Mouse (Mus musculus) adrenal gland, postnatal 4 days (tissue): ENCODE measurements around the gene Bsn. TPM values are rescaled to one million over a fixed set of nuclear protein-coding genes. Genes with fewer than 3 reads are reported as not detected.

Experiments used
- DNase-seq, 2 experiments: peaks; one replicate each; pipeline ENCODE4 v3.0.0; 2021 to 2022; ENCODE audit warnings: low spot score in 2 of 2, mixed read lengths in 2 of 2
- long read RNA-seq, 2 experiments: library from polyadenylated mRNA; stranded (forward); transcript quantifications; one replicate each; pipeline ENCODE4 v2.0.0; 2021
- total RNA-seq, 2 experiments: library from RNA; stranded (reverse); gene quantifications; 2 replicates each; pipeline ENCODE4 v1.2.3; 2021

Gene Bsn
- total RNA-seq: 1 to 10 TPM; 3.9 to 4.4 TPM
- long read RNA-seq, experiment 1, partial matches to known transcripts: 2 of 2 reads
- long read RNA-seq, experiment 1, other reads (novel, unspliced or antisense): 0 of 2 reads
- long read RNA-seq, experiment 2, partial matches to known transcripts: 1 of 1 reads
- long read RNA-seq, experiment 2, other reads (novel, unspliced or antisense): 0 of 1 reads

DNA sequence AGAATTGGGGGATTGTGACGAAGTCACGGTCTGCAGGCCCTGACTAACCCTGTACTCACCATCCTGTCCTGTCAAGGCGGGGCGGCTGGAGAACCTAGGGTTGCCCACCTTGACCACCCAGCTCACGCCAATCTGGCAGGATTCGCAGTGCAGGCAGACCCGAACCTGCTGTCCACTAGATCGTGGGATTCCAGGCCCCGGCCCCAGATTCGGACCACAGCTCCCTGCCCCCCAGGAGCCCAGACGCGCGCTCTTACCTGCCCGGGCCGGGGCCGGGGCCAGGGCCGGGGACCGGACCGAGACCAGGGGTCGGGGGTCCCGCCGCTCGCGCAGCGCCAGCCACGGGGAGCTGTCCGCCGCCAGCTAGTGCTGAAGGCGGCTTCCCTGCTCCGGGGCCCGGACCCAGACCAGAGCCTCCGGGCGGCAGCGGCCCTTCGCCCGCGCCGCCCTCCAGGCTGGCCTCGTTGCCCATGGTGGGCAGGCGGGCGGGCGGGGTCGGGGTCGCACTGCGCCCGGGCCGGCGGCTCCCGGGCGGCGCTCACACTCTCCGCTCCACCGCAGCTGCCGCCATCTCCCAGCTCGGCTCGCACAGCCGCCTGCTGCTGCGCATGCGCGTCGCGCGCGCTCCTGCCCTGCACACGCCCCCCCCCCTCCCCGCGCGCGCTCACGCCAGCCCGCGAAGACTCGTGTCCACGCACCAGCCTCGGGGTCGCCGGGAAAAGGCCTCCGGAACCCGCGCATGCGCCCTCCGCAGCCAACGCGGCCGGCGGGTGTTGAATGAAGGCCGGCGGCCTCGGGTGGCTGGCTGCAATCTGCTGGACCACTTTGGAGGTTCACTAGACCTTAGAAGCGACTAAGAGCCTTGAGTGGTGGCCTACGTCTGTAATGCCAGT, at the start of gene Bsn:
Gene Bsn, minus strand, starts transcription at position 598 of the 893 bp plus-strand sequence.
- peak; percentile 25 to 30 for DNase-seq

DNA sequence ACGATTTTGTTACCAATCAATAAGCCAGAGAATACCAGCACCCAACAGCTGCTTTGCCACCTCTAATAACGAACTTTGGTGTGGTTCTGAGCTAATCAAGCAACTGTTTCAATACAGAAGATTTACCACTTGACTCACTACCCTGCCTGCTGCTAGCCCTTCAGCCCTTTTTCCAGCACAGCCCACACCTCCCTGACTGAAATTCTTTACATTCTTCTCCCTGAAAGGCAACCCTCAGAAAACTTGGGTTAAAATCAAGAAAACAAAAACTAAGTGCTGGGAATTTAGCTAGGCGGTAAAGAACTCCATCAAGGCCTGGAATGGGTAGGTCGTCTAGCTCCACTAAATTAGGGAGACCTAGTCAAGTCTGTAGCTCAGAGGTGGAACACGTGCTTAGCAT, 49.8 kb upstream of the Bsn start:
- no peak for DNase-seq

- no peak for DNase-seq
Observed at GRCm38 (mm10) chr9:108238831-108239230, 48.6 kb upstream of the Bsn start.

DNA sequence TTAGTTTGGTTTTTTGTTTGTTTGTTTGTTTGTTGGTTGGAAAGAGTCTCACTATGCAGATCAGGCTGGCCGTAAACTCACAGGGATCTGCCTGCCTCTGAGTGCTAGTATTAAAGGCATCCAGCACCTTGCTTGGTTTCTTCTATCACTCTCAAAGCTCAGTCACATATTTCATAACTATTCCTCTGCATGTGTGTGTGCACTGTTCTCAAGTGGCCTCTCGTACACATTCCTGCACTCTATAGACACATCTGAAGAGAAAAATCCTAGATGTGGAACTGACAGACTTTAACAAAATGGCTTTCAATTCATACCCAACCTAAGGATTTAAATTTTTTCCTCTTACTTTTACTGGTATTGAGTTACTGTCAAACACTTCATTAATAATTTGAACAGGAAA, 48.2 kb upstream of the Bsn start:
- DNase-seq: no peak

DNA sequence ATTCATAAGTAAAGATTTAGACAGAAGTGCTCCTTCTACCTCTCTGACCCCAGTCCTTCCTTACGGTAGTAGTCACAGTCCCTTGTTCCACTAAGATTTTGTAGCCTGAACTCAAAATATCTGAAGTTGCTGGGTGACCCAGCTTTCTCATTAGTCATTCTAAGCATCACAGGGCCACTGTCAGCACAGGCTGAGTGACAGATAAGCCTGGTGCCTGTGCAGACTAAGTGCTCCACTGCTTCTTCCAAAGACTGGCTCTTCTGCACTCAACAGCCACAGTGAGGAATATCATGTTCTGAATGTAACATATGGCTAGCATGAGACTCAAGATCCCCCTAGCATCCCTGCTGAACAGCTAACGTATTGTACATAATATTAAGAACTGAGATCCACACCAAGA, 44.5 kb upstream of the Bsn start:
- no peak for DNase-seq

- no peak for DNase-seq
Observed at GRCm38 (mm10) chr9:108232908-108233307, 42.7 kb upstream of the Bsn start.

DNA sequence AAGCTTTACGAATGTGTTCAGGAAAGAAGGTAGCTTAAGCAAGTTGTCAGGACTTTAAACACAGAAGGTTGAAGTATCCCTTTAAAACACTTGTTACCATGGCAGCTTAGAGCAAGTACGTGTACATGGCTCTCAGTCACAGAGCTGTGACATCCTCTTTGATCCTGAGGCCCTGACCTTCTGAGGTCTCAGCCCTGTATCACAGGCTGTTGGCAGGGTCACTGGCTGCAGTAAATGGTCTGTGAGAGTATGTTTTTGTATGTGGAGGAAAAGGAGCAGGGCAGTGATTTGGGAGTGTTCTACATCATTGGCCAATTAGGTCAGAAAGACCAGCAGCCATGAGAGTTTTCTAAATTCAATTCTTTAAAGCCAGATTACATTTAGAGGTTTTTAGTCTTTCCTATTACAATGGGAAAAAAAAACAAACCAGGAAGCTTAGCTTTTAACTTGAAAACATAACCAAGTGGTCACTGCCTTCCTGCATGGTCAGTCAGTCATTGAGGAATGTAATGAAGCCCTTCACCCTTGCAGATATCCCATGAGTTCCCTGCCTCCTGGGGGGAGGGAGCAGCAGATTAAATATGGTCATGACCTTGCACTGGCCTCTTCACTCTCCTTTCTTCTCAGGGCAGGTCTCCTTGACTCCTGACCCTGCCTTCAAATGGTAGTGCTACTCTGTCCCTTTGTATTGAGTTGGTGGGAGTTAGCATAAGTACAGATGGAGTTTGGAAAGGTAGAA, 37.9 kb upstream of the Bsn start:
- DNase-seq: no peak

DNA sequence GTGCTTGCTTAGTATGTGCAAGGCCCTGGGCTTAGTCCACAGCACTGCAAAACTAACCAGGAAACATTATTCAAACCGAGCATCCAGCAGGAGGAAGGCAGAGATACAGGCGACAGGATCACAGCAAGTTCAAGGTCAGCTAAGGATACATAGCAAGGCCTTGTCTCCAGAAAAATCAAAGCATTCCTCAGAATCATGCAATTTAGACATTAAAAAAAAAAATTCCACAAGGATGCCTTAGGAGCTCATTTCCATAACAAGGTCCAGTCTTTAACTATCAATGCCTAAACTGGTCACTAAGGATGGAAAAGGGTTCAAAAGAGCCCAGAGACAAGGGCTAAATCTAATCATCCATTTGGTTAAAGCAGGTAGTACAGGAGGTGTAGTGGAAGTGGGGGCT, 35.0 kb upstream of the Bsn start:
- no peak for DNase-seq

GRCm38 (mm10) chr9:108223633-108224032, 33.4 kb upstream of the Bsn start:
- DNase-seq: no peak

DNA sequence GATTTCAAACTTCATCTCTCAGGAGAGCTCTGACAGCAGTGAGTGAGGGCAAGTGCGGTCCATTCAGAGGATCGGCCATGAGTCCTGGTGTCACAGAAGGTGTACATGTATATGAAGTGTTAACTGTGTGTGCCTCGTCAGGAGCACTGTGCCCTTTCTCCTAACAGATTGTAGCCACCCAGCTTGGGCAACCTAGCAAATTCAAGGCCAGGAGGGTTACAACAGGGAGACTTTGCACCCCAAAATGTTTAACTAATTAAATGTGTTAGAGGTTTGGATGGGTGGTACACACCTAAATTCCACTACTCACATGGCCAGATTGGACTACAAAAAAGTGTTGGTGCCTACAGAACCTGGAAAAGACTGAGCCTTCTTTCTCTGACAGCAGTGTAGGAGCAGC, 31.4 kb upstream of the Bsn start:
- DNase-seq: no peak

DNA sequence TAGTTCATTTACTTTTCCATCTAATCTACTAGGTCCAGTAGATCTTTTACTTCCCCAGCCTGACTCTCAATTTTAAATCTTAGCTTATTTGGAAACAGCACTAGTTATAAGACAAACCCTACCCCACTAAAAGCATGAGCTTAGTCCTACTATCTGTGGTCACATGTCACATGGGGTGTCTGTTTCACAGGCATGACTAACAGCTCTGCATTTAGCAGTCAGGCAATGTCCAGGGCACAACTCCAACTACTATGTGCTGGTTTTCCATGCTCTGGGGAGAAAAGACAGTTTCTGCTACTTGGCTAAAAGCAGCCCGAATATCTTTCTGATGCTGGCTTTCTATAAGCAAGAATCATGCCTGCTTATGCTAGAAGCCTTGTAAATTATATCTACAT, 30.2 kb upstream of the Bsn start:
- no peak for DNase-seq

- no peak for DNase-seq
Observed at GRCm38 (mm10) chr9:108219766-108220379, 29.7 kb upstream of the Bsn start.

- DNase-seq: no peak
Observed at GRCm38 (mm10) chr9:108217936-108218543, 27.9 kb upstream of the Bsn start.

DNA sequence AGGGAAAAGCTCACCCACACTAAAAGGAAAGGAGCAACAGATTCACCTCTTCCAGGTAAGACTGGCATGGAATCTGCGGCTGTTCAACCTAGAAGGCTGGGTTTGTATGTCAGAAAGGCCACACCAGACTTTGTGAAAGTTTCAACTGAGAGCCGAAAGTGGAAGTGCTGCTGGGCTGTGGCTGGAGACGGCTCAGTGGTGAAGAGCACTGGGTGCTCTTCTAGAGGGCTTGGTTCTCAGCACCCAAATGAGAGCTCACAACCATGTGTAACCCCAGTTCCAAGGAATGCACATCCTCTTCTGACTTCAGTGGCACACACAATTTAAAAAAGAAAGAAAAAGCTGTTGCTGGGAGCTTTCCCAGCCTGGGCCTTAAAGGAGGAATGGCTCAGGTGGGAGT, 27.2 kb upstream of the Bsn start:
- no peak for DNase-seq

GRCm38 (mm10) chr9:108213105-108213504, 22.9 kb upstream of the Bsn start:
- no peak for DNase-seq

DNA sequence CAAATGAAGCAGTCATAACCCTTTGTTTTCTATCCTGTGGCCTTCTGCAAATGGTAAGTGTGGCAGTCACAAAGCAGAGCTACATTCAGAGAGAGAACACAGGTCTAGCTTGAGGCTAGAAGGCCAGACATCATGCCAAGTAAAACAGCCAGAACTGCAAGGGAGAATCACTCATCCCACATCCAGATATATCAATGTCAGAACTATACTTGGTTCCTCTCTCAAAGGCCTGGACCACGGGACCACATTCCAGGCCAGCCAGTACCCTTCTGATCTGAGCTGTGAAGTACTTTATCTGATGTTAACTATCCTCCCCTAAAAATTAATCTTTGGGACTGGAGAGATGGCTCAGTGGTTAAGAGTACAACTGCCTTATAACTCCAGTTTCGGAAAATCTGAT, 22.2 kb upstream of the Bsn start:
- DNase-seq: no peak

DNA sequence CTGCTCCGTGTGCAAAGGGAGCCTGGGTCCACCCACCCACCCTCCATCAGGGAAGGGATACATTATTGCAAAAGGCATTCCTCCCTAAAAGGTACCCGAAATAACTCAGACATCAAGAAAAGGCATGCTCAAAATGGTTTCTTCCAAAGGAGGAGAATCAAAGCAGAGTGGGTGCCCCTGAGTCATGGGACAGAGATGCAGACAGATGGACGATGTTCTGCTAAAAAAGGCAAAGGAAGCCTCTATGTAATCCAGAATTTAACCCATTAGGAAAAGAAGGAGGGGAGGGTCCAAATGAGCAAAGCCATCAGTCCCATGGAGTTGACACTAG, 15.4 kb upstream of the Bsn start:
- no peak for DNase-seq

- DNase-seq: no peak
Observed at GRCm38 (mm10) chr9:108204884-108205570, 14.8 kb upstream of the Bsn start.

DNA sequence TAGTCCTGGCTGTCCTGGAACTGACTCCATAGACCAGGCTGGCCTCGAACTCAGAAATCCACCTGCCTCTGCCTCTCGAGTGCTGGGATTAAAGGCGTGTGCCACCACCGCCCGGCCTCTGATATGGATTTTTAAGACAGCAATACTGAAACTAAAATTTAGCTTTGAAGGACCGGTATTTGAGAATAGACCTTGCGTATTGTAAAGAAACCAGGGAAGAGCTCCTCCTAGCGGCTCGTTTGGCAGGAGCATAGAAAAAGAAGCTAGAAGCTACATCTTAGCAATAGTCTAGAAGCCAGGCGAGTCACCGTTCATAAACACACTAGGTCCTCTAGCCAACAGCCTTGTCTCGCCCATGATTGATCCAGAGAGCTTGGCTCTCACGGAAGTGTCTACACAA, 12.8 kb upstream of the Bsn start:
- DNase-seq: peak in 1 of 2 experiments; percentile 45

DNA sequence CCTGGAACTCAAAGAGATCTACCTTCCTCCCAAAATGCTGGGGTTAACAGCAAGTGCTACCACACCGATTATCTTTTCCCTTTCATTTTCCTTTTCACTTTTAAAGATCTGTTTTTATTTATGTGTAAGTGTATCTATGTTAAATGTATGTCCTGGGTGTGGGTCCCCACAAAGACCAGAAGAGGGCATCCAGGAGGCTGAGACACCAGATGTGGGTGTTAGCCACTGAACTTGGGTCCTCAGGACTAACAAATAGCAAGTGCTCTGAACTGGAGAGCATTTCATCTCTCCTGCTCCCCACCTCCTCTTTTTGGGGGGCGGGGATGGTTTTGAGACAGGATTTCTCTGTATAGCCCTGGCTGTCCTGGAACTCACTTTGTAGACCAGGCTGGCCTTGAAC, 12.0 kb upstream of the Bsn start:
- DNase-seq: no peak

DNA sequence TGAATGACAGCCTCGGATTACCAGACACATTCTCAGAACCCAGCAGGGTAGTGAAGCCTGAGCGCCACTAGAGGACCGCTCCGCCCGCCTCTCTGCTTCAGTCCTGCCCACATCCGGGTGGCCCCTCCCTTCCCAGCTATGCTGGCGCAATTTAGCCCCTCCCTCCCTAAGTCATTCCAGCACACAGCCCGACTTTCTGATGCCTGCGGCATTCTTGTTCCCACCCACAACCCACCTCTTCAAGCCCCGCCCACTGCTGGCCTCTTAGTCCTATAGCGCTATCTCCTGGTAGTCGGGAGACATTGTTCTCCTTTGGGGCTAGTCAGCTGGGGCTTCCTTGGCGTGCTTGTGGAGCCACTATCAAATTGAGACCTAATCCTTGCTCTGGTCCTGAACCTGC, 11.0 kb upstream of the Bsn start:
- peak; percentile 69 to 82 for DNase-seq
